Mouse (Mus musculus) liver, adult (tissue): Measurements from ENCODE around the gene Gm49337.

Experiments used
- GATA4 ChIP-seq: IDR thresholded peaks from 2 replicates; pipeline ENCODE4 v1.6.1; 2014; ENCODE audit warnings: mild to moderate bottlenecking, low read length; ENCODE audit not compliant: insufficient replicate concordance

Gene Gm49337

DNA sequence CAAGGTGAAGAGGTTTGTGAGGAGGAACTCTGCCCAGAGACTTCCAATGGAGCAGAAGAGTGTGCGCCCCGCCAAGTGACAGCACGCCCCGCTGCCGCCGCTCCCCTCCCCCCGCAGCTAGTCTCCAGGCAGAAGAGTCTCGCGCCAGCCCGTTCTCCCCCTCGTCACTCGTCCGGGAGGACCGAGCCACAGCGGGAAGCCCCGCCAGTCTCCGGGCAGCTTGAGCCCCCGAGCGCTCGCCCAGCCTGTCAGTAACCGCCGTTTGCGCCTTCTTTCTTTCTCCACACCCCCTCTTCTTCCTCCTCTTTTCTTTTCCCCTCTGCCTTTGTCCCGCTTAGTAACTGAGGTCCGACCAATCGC, 47.6 kb downstream of the Gm49337 start:
- no peak for TF ChIP-seq GATA4

DNA sequence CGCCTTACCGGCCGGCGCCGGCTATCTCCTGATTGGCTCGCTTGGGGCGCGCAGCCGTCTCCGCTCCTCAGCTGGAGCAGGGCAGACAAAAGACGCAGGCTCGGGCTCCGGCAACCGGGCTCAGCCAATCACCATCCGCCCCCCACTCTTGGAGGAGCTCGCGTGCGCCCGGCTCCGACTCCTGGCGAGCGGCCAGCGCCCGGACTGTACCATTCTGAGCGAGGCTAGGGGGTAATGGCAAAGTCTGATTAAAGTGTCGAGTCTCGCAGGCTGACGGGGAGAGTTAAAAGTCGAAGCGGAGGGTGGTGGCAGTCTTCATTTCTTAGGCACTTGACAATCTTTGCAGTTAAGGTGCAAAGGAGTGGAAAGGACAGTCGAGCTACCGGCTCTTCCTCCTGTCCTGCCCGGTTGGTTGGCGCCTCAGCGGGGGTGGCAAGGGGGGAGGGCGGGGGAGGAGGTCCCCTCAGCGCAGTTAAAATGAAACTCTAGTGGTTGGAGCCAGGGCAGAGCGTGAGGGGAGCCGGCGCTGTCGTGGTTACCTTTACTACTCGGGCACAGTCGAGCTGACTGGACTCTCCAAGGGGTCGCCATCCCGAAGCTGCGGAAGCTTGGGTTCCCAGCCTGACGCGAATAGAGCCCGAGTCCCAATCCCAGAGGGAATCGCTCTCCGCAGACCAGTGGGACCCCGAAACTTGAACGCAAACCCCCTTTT, 48.1 kb downstream of the Gm49337 start, which contains the start of gene Pik3r3:
Gene Pik3r3, plus strand, starts transcription at position 479 of the 712 bp plus-strand sequence.
- TF ChIP-seq GATA4, result 0 out of 2 replicates have a peak, but pooled peaks have one; percentile 17

DNA sequence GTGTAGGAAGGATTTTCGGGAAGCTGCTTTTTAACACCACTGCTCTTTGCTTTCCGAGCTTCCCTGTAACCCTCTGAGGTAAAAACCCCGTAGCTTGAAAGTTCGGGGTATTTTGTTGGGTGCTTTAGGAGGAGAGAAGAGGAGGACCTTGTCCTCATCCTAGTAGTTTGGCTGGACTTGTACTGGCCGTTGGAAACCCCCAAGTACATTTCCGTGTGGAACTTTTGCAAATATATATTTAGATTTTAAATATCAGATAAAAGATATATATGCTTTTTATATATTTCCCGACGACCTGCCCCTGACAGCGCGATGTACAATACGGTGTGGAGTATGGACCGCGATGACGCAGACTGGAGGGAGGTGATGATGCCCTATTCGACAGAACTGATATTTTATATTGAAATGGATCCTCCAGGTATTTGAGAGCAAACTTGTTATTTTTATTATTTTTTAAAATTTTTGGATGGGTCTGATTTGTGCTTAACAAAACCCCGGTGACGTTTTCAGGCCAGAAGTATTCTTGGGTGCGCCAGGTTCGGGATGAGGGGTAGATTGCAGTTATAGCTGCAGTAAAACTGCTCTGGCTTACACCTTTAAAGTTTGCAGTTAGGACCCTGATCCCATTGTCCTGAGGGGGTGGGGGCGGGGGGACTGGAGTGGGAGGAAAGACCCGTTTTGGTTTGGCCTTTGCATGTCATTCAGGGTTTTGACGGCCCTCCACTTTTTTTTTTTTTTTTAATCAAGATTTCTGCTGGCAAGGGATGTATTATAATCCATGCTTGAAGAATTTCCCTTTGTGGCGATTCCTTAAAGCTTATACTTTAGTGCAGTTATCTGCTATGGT, 49.0 kb downstream of the Gm49337 start:
- TF ChIP-seq GATA4, result no peak

DNA sequence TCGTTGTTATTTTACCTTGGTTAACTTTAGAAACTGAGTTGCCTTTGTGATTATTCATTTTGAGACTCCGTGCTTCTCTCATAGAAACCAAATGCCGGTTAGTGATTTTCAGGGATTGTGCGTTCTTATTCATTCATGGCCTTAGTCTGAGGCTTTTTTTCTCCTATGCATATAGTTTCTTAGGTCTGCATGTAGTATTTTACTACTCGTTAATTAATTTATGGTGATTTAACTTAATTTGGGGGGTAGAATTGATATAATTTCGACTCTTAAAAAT, 49.6 kb downstream of the Gm49337 start:
- TF ChIP-seq GATA4, result no peak

DNA sequence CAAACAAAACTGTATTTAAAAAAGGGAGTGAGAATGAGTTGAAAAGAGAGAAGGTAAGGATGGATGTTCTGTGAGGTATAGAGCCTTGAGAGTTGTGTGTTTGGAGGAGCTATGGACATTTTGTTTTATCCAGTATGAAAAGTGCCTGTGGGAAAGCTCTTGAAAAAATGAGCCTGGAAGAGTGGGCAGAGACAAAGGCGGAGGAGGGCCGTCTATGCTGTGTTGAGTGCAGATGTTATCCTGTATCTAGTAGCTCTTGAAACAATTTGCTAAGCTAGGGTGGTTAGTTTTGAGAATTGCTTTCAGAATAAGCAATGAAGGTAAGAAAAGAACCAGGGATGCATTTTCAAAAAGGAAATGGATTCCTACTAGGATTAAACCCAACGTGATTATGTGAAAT, 70.2 kb downstream of the Gm49337 start:
- TF ChIP-seq GATA4, result no peak

DNA sequence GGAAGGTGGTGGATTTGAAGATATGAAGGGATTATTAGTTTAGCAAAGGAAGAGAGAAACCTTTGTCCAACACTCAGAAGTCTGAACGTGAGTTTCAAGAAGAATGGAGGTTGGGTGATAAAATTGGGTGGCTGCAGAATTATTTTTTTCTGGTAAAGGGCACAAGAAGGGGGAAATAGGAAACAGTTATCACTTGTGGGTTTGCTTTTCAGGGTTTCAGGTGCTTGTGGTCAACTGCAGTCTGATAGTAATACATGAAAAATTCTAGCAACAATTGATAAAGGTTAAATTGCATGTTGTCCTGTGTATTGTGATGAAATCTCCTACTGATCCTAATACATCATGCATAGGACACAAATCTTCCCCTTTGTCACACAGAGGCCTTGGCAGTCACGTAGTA, 71.1 kb downstream of the Gm49337 start:
- TF ChIP-seq GATA4, result no peak

DNA sequence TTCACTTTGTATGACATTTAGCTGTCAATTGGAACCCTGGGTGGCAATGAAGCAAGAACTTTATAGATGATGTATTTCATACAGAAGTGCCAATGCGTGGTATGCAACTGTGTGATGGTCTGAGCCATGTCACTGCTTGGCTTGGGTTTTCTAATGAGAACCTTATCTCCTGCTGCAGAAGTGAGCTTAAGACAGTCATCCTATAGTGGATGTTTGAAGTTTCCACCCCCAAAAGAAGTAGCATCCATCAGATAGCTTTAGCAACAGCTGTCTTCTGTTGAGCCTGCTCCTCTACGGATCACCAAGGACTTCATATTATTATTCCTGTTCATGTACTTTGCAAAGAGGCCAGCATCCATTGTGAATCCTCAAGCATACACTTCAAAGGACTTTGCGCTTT, 76.8 kb downstream of the Gm49337 start:
- no peak for TF ChIP-seq GATA4

- no peak for TF ChIP-seq GATA4
Measured at GRCm38 (mm10) chr4:116268220-116268619, 95.0 kb downstream of the Gm49337 start.

DNA sequence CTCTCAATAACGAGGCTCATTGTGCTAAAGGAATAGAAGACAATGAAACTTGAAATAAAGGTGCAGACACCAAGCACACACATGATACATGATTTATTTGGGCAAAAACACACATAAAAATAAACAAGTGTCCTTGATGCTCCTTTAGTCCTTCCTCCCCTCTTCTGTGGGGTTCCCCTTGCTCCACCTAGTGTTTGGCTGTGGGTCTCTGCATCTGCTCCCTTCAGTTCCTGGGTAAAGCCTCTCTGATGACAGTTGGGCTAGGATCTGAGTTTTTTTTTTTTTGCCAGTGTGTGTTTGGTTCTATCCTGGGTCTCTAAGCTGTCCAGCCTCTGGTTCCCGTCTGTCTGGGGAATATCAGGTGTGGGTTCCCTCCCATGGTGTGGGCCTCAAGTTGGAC, 109.0 kb downstream of the Gm49337 start:
- TF ChIP-seq GATA4, result no peak

DNA sequence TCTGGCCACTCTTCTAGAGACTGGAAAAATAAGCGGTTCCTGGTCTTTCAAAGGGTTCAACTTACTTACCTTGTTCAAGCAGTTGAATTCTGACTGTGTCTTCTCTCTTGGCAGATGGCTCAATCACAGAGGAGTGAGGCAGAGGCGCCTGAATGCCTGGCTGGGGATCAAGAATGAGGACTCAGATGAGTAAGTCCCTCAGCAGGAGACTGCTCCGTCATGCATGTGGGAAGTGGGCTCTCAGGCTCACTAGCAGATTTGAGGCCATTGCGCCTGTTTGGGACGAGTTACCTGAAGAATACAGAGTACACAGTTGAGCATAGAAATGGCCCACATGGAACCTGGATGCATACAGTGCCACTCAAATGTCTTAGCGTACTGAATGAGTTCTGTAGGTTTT, 118.4 kb downstream of the Gm49337 start:
- TF ChIP-seq GATA4, result no peak

DNA sequence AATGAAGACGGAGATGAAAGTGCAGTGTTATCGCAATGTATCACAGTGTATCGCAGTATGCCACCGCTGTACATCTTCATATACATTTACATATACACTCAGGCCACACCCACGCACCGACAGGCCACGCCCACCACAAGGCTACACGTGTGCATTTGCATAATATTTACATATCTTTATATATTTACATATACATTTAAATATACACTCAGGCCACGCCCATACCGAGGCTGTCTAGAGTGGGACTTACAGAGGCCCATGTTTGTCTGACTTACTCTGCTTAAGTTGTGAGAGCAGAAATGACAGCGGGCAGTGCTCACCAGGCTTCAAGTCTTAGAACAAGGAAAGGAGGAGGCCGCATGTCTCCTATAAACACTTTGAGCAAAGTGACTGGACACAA, 120.1 kb downstream of the Gm49337 start:
- TF ChIP-seq GATA4, result no peak

DNA sequence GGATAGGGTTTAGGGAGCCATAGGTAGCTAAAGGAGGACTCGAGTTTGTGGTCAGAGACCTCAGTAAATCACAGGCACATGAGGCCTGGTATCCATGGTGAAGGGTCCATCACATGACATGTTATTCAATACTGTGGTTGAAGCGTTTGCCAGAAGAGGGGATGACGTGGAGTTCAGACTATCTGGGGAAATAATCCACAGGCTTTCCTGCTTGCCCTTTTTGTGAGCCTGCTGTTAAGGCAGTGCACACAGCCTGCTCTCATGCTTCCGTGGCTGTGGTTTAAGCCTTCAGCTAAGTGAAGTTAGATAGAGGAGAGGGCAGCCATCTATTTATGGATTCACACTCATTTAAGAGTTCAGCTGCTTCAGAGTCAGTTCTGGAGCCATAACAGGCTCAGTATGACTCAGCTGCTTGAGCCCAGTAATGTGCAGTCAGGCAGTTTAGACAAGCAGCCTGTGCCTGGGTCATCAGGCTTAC, 127.7 kb downstream of the Gm49337 start:
- TF ChIP-seq GATA4, result no peak

GRCm38 (mm10) chr4:116304551-116304950, 131.4 kb downstream of the Gm49337 start:
- no peak for TF ChIP-seq GATA4

DNA sequence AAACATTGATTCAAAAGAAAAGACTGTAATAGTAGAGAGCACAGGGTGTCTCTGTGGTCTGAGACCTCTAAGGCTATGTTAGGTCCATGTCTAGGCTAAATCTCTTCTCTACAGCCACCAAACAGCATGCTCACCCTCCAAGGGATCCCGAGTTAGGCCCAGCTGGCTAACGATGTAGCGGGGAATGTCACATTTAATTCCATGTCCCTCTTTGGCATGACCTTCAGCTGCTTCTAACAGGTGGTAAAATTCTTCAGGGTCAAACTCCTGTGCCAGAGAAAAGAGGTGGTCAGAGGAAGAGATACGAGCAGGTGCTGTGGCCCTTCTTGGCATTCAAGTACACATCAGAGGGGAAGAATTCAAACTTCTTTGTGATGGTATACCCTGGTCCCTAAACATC, 144.4 kb downstream of the Gm49337 start:
- TF ChIP-seq GATA4, result no peak

DNA sequence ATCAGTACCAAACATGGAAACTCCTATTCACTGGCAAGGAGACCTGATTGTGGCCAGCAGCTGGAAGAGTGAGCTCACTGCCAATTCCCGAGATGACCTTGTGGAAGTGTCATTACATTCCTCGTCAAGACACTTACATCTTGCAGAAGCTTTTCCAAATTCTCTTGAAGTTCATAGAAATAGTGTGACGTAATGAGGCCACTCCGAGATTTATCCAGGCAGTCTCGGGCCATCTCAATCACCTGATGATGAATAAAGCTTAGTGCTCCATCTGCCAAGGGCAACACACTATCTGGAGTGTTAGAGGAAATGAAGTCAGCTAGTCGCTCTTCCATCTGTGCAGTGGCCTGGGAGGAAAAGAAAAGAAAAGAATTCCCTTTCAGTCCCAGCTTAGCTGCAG, 148.9 kb downstream of the Gm49337 start:
- TF ChIP-seq GATA4, result no peak

DNA sequence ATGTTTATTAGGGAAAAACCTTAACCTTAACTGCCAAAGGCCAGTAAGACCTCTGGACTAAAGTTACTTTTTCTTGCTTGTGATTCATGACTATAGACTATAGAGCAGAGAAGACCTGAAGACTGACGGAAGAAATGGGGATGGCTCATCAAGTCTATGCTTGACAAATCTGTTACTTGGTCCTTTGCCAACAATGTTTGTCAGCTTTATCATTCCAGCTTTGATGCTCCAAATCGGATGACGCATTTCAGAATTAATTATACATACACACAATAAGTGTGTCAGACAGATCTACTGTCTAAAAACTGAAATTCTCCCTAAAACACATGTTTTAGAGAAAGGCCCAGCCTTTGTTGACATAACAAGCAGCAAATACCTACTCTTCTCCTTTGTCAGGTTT, 156.1 kb downstream of the Gm49337 start:
- TF ChIP-seq GATA4, result no peak
